Mouse (Mus musculus) left cerebral cortex, adult 11 months (tissue): ENCODE data around the gene Tnr.

Source experiments
- DNase-seq: peaks from one replicate; pipeline ENCODE4 v3.0.0; 2022; ENCODE audit warnings: low spot score

Gene Tnr

DNA sequence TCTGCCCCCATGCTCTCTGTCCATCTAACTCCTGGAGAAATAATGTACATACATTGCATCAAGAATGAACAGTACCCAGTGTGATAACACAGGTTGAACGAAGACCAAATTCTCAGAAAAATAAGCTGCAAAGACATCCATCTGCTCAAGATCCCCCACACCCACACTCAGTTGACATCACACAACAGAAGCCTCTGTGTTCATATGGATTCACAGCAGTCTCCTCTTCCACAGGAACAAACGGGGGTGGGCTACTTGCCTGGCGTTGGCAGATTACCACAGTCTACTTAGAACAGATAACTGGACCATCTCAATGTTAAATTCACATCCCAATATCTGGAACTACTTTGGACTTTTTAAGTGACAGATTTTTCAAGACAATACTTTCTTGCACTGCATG lies 349.3 kb downstream of the Tnr start:
- DNase-seq: peak; percentile 39

DNA sequence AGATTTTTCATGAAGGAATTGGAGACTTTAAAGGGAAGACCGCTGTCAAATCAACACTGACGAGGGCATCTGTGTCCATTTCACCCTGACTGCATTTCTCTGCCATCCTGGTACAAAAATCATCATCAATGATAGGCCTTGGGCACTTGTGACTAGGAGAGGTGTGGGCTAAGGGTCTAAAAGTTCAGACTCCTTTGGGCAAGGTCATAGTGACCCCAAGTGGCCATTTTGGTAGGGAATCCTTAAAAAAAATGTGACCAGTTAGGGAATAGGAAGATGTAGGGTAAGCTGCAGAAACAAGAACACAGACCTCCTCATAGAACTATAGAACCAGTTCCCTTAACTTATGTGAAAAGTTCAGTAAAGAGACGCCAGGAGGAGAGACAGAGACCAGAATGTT lies 355.1 kb downstream of the Tnr start:
- no peak for DNase-seq

DNA sequence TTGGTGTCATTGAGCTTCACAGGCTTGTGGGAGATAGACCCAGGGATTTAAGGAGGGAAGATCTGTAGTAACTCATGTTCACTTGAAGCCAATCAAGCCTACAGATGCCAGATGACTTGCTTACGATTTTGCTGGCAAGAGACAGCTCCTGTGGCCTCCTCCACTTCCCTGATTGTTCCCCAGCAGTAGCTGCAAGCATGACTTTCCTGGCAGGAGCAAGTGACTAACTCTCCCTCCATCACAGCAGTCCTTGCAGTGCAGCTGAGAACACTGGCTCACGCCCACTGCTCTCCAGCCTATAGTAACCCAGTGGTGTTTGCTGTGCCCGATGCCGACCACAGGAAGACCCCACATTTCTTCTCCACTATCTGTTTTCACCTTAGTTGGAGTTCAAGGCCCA lies 356.3 kb downstream of the Tnr start:
- DNase-seq: no peak

DNA sequence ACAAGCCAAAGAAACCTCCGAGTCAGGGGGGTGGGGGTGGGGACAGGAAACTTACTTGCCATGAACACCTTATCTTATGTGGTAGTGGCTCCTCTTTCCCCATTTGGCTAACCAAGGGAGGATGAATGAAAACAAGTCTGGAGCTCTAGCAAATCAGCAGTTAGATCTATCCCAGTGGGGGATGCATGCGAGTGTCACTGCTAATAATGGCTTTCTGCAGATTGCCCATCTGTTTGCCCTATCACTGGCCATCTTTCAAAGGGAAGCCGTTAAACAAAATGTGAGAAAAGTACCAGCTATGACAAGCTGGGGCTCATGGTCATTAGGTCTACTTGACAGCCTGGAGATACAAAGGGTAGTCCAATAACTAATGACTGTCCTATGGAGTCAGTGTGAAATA lies 361.9 kb downstream of the Tnr start:
- no peak for DNase-seq

DNA sequence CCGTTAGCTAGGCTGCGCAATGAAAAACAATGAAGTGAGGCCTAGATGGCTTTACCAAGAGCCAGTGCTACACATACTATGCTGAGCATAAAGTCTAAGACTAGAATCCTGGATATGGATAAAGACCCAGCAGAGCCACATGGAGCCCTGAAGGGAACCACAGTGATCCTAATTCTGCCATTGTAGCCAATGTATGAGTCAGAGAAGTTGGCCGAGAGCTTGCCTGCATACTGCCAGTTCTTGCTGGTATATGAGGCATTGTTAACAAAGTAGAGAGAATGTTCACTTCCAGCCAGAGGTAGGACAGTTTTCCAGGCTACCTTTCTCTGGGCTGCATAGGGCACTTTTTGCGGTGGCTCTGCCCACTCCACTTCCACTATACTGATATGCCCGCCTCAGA lies 365.0 kb downstream of the Tnr start:
- DNase-seq: no peak

DNA sequence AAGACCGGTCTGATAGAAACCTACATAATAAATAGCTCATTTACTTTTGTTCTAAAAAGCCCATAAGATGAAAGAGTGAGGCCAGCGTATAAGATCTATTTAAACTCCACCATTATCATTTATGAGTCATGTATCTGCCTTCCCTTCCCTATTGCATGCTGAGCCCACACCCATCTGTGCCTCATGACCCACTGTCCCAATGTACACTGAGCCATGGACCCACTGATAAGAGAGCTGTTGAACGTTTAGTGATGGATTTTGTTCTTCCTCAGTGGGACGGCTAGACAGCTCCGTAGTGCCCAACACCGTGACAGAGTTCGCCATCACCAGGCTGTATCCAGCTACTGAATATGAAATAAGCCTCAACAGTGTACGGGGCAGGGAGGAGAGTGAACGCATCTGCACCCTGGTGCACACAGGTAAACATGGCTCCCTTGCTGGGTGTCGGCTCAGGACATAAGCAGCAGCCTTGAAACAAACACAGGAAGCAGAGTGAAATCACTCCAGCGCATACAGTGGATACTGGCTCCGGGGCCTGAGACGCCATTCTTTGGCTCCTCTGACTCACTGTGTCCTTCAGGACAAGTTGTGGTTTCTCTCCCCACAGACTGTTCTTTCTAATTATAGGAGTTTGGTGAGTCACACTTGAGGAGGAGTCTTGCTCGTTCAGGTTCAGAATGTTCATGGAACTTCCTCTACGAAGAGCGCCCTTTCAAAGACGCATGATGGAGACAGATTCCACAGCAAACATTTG lies 365.6 kb downstream of the Tnr start:
- peak; percentile 60 for DNase-seq

DNA sequence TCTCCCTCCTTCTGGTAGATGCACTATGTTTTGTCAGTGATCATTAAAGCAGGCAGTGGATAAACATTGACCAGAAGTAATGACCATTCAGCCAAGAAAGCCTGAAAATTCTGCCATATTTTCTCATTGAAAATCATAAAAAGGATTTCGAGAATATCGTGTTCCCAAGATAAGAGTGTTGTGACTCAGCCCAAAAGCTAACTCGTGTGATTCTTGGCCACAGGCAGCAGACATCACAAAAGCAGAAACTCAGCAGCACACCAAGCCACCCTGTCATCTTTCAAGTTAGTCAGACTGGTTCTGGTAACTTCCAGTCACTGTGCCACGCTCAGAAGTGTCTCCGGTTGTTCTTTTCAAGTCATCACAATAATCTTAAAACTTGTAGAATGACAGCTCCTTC lies 367.0 kb downstream of the Tnr start:
- no peak for DNase-seq

DNA sequence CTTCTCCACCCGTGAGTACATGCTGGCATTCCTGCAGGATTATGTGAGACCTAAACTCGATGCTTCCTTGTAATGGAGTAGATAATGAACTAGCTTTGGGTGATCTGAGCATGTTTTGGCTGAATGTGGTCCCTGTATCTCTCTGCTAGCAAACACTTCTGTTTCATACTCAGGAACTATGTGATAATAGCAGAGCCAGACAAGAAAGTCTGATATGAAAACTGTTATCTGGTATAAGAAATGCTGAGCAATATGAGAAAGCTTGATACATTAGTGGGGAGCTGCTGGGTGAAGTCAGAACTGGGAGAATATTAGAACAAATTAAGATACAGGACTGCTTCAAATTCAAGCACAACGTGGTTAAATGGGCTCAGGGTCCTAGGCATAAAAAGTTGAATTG lies 371.5 kb downstream of the Tnr start:
- DNase-seq: no peak

DNA sequence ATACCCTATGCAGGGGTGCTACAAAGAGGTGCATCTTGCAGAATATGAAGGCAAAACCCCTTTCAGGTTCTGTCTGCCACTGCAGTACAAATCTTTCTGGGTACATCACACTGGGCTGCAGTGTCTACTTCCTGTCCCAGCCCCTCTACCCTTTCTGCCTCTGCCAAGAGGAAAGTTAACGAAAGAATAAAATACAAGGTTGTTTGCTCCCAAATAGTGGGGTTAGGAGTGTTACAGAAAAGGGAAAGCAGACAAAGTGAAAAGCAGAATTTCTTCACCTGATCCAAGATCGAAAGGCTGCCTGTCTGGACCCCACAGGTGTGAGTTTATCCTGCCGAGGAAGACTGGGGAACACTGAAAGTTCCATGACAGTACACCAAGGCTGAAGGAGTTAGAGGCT lies 376.4 kb downstream of the Tnr start:
- DNase-seq: no peak

DNA sequence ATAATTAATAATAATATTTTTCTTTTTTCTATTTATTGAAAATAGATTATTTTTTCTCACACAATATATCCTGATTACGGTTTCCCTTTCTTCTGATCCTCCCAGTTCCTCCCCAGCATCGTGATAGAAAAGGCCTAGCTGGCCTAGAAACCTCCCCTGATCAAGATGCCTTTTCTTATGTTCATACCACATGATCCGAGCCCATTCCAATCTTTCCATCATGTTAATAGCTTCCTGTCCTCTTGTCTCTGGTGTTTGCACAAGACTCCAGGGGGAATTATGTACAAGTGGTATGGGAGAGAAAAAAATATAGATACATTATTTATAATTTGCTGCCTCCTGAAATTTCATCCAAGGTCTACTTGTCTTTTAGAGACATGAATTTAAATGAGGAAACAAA lies 377.1 kb downstream of the Tnr start:
- DNase-seq: no peak

DNA sequence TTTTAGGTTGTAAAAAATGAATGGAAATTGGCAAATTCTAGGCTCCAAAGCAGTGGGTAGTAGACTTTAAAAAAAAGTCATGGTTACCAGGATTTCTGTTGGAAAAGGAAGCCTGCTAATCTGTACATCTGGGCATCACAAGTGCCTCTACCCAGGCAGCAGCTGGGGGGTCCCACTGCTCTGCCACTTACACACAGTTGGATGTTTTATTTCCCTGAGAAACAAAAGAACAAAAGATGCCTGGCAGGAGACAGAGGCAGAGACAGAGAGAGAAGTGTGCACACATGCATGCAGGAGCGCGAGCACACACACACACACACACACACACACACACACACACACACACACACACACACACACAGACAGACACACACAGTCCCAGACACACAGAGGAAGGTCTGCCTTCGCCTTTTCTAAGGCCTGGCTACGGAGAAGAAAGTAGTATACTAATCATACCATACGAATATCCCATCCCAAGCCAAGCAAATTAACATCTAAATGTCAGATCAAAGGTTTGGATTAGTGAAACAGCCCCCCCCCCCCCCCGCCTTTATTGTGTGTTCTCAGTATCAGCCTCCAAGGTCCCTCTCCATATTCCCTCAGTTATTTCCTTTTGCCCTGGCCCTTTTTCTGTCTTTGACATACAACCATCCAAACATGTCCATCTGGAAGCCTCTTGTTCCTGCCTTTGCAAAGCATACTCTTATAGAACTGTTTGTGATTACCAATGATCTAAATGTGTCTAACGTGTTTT lies 378.0 kb downstream of the Tnr start:
- no peak for DNase-seq

DNA sequence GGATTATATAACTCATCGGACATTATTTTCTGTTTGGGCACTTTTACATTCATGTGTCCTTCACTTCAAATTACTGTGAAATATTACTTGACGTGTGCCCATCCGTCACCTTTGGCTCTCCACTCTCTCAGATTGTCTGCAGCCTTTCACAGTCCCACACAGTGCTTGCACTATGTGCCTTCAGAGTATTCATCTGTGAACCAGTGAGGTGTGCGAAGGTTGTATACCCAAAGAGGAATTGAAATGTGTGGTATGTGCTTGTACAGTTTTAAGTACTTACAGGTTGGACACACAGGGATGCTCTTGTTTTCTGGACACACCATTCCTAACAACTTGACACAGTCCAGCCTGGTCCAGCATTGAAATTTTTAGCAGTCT lies 378.5 kb downstream of the Tnr start:
- no peak for DNase-seq

DNA sequence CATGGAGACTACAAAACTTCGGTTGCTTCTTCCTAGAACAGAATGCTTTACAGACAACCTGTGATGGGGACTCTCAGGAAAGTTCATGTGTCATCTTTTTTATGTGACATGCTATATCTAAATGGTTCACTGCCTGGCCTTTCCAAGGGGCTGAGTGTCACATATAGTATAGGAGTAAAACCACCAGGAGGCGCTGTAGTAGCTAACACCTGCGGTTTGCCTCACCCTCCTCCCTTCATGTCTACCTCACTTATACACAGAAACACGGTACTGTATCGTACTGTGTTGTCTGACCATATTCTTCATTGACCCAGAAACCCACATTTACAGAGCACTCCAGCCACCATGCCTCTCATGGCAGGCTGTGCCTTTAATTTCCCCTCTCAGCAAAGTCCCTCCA lies 387.4 kb downstream of the Tnr start:
- DNase-seq: no peak

DNA sequence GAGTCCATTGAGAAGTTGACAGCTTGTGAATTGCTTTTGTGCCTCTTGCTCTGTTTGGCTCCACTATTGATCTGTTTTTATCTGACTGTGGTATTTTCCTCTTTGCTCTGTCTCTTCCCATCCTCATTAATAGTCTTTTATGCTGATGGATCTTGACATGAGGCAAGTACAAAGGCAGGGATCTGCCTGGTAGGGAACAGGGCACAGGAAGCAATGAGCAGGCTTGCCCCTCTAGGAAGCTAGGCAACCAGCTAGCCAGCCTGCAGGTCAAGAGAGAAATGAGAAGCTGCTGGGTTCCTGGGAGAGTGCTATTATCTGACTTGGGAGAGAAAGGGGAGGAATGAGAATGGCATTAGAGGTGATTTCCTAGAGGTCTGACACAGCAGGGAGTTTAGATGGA lies 391.2 kb downstream of the Tnr start:
- DNase-seq: no peak

DNA sequence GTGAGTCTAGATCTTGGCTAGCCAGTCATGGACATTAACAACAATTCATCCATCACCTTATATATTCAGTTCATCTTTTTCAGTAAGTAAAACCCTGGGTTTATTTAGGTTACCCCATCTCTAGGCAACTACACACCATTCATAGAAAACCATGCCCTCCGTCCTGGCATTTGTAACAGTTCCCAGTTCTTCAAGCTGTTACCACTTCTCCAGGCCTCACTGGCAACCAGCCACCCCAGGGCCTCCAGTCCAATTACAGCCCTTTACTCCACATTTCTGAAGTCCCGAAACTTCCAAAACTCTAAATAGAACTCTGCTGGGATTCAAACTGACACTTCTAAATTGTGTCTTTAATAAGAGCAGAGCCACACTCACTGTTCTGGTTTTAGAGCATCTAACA lies 397.0 kb downstream of the Tnr start:
- no peak for DNase-seq

DNA sequence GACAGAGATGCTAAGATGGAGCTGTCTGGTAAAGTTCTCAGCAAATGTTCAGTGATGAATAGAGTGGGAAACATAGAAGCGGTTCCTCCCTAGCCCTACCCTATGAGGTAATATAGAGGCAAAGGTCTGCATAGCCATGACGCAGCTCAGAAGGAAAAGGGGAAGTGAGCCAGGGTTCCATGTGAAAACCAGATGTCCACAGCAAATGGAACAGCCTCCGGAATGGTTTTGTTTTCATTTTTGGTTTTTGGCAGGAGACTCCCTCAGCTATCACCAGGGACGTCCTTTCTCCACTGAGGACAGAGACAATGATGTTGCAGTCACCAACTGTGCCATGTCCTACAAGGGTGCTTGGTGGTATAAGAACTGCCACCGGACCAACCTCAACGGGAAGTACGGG lies 399.4 kb downstream of the Tnr start:
- no peak for DNase-seq

DNA sequence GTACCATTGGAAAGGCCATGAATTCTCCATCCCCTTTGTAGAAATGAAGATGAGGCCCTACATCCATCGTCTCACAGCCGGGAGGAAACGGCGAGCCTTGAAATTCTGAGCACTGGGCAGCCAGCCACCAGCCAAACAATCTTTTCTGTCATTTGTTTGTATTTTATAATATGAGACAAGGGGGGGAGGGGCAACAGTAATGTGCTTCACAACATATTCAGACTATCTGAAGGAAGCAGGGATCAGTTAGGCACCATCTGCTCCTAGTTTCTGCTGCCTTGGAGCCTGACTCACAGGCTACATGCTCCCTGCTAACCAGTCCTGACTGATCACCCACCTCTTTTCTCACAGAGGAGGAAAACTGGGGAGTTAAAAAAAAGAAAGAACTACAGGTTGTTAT lies 400.5 kb downstream of the Tnr start:
- no peak for DNase-seq

DNA sequence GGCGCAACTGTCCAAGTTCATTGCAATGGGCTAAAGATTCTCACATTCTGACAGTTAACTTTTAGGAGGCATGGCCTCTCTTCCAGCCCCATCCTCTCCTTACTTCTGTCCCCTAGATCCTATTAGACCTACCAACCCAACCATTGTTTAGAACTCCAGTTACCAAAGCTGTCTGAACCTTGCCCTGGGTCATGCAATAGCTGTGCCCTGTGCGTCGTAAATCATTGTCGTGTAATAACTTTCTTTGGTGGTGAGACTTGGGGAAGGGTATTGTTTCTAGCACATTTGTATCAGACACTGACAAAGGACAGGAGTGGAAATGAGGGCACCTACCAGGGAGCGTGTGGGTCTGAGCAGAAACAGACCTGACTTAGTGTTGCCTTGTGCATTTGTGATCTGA lies 401.1 kb downstream of the Tnr start:
- DNase-seq: no peak

DNA sequence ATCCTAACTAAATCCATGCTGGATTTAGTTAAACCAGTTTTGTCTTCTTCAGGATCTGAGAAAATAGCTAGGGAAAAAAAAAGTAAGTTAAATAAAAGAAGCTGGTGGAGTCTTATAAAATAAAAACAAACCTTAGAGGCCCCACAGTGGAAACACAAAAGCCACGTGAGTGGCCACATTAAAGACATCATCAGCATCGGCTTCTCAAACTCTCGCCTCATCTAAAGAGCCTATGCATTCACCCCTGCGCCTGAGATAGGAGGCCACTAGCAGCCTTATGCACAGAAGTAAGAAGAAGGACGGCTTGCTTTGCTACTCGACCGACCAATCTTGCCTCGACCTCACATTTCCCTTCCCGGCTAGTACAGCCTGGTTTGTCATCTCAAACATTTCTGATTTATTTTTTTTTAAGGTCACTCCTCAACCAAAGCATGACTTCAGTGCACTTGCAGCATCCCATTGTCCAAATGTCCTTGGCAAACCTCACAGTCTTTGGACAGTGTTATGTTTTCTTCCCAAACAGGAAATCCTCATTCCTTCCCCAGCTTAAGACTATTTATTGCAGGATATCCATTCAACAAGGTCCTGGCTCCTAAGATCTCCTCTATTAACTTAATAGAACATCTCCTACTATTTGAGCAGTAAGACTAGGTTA lies 405.2 kb downstream of the Tnr start:
- no peak for DNase-seq

DNA sequence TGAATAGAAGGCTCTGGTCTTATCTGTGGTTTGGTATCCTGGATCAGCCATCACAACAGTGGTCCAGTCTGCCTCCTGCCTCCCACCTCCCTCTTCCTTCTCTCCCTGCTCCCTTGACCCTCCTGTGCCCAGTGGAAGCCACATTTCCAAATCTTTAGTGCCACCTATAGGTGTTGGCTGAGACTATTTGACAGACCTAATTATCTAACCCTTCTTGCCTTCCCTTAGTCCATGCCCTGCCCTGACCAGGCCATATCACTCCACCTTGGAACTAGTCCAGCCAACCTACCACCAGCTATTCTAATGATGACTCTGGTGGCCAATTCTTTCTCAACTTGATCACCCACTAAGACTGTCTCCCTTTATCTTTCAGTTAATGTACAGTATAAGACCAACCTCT lies 408.5 kb downstream of the Tnr start:
- no peak for DNase-seq

DNA sequence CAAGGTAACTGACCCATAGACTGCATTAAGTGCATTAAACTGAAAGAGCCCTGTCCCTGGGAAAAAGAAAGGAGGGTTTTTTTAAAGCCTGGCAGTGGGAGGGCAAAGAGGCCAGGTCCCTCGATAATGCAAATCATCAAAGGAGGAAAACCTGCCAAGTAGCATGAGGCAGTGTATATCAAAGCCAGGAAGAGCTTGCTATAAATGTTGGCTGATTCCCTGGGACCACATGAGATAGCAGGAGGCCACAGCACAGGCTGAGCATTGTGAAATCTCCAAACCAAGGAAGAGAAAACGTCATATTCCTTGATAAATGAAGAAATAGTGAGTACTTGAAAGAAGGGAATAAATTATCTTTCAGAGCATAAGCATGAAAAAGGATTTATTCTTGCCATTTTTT lies 409.0 kb downstream of the Tnr start:
- no peak for DNase-seq

DNA sequence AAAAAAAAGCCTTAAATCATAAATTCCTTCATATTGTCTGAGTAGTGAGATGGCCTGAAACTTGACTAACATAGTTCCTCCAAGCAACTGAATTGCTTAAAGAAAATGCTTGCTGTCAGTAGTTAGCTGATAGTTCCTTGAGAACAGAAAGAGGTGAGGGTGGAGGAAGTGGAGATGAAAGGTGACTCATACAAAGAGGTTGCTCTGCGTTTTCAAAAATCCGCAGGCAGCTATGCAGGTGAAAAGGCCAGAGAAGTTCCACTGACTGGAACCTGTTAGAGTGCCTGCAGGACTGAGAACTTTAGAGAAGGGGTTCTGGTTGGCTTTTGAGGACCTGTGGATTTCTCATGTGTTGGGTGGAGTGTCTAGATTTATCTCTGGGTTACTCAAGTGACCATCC lies 414.9 kb downstream of the Tnr start:
- no peak for DNase-seq

DNA sequence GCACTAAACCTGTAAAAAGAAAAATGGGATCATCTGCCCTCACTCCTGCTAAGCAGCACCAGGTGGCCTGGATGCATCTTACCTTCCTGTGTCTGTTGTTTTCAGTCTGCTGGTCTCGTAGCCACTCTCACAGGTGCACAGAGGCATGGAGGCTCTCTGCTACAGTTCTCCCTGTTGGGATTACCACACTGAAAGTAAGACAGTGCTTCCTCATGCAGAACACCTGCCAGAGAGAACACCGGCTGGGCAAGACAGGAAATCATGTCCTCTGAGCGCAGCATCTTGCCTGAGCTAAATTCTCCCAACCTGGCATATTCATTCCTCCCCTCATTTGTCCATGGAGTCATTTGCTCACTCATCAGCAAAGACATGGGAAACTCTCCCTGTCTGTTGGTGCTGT lies 415.8 kb downstream of the Tnr start:
- no peak for DNase-seq

DNA sequence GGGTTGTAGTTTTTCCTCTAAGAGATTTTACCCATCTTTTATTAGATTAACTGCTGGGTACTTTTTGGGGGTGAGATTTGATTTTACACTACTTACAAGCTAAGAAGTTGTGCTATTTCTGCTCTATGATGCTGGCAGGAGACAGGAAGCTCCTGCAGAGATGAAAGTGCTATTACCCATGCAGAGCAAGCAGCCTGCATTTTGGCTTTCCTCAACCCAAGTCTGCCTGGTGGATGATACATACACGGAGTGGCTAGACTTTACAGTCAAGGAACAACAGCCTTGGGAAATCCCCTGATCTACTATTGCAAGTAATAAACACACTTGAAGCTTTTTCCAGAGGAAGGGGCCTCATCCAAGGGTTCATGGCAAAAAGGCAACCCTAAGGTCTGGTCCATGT lies 430.0 kb downstream of the Tnr start:
- no peak for DNase-seq
